Mouse (Mus musculus) thymus, postnatal 25 days (tissue): Measurements from ENCODE around the gene Celsr2.

Experiments used
- DNase-seq: peaks from one replicate; pipeline ENCODE4 v3.0.0; 2022

The Celsr2 gene

DNA sequence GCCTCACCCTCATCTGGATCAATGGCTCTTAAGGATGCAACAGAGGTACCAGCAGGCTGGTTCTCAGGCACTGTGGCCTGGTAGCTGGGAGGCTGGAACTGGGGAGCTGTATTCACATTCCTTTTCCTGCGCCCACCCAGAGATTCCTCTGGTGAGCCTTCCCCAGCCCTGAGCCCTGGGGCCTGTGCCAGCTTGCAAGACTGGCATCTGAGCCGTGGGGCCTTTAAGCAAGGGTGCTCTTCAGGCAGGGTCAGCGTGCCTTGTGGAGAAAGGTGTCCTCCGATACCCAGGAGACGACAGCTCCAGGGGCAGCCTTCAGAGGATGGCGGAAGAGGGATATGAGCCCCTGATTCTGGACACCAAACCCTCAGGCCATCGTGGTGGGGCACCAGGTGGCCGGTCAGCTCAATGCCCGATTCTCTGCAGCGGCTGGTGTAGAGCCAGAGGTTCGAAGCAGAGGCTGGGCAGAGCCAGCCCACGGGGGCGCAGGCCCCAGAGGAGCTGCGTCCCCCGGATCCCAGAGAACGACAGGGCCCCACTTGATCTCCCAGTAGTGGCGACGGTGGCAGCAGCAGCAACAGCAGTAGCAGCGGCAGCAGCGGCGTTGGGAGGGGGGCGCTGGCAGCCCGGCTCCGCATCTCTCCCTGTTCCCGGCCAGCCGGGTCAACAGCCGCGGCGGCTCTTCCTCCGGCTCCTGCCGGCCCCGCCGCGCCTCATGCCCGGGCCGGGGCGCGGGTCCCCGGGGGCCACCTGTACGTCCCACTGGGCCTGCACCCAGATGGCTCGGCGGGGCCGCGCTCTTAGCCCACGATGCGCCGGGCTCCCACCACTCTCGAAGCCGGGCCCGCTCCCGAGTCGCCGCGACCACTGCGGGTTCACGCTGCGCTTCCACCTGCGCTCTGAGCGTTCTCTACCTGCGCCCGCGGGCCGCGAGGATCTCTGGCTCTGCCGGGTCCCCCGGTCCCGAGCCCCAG, at the start of gene Celsr2:
Gene Celsr2 (minus strand): TSS at position 696 of the 974 bp plus-strand sequence.
- DNase-seq: peak; percentile 55

DNA sequence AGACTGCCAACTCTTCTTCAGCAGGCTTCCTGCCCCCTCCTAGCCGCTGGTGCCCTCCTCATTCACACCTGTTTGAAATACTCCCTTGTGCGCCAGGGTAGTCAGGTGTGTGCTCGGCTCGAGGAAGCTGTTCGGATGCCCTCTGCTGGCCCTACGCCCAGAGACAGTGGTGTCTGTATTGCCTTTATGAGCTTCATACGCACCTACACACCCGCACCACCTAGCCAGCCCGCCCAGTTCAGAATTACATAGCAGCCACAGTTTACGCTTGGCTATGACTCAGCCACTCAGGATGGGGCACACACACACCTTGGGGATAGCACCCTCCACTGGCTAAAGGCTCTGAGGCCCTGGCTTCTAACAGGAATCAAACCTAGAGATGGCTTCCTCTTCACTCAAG, 43.5 kb upstream of the Celsr2 start:
- DNase-seq: peak; percentile 65

DNA sequence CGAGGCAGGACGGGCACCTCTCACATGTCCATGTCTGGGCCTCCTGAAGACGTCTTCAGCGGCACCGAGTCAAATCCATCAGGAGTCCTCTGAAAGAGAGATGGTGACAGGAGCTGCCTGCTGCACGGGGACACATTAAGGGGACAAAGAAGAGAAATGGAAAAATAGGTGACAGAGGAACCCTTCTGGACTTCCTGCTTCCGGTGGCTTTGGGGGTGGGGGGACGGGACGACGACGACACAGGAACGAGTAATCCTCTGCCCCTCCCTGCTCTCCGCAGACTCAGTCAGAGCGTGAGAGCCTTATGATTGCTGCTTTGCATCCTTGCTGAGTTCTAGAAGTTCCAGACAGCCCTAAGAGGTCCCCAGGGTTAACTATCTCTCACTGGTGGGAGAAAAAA, 43.0 kb upstream of the Celsr2 start:
- peak; percentile 21 for DNase-seq

DNA sequence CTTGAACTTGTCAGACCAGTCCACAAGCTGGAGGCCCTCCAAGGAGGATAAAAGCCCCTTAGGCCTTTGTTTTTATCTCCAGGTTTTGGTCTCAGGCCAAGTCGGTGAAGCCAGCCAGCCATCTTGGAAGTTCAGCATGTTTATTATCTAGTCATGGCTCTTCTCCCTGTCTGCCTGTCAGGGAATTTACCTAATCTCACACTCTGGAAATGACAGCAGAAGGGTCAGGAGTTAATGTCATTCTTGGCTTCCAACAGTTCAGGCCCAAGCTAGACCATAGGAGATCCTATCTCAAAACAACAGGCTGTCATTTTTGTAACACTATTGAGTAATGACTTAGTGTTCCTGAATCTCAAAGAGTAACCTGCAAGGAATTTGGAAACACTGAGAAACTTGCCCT, 38.8 kb upstream of the Celsr2 start:
- no peak for DNase-seq

DNA sequence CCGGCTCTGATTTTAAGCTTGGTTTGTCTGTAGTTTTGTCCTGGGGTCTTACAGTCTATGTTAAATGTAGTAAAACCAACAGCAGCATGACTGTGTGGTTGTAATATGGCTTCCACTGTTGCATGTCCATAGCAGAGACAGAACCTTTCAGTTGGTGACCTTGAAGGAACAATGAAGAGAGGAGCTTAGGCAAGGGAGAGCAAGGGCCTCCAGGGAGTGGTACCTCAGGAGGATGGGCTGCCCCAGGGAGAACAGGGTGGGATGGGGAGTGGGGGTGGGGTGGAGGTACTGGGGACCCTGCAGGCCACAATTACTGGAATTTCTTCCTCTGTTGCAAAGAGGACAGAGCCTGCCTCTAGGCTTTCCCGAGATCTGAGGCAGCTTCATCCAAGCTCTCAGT, 36.6 kb upstream of the Celsr2 start:
- DNase-seq: no peak

DNA sequence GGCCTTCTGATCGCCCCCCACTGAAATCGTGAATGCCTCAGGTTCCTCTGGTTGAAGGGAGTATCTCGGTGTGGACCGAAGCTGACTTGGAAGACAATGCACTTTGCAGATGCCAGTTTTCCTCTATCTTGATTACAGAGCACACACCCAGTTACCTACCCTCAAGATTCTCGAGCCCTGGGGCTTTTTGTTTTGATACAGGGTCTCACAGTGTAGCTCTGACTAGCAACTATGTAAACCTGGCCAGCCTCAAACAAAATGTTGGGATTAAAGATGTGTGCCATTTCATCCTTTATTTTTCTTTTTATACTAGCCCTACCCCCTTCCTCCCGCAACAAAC, 30.0 kb upstream of the Celsr2 start:
- no peak for DNase-seq

DNA sequence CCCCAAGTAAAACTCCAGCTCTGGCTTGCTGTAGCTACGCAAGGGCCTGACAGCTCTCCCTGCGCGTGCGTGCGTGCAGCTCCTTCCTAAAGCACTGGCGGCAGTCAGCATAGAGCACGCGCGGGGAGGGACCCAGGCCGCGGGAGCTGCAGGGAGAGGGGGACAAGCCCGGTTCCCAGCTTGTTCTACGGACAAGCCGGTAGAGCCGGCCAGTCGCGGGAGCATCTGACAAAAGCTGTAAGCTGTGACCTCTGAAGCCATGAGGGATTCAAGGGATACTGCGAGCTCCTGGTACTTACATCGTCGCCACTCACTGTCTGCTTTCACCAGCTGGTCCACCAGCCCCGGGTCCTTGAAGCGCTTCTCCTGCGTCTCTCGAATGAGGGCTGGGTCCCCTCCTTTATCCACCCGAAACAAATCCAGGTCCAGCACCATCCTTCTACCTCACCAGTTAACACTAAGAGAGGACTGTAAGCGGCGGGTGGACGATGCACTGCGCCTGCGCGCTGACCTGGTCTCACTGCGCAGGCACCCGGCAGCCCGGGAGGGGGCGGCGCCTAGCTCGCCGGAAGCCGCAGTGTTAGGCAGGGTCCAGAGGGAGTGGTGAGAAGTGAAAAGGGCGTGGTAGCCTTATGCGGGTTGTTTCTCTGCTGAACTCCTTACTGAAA, 29.5 kb upstream of the Celsr2 start, which contains the start of gene Sars:
Gene Sars (minus strand): TSS at position 512 of the 668 bp plus-strand sequence.
- DNase-seq: peak; percentile 87

DNA sequence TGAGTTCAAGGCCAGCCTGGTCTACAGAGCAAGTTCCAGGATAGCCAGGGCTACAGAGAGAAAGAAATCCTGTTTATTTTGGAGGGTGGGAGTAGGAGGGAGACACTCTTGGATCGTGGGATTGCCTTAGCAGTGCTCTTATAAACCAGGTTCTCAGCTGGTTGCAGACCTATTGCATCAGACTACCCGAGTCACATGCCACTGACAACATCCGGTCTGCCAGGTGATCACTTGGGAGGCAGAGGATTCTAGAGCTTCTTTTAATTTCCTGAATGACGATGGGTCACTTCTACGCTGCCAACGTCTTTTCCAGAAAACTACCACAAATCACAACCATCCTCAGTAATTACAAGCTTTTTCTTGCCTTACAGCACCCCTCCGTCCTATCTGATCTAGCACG, 28.7 kb upstream of the Celsr2 start:
- peak; percentile 38 for DNase-seq

DNA sequence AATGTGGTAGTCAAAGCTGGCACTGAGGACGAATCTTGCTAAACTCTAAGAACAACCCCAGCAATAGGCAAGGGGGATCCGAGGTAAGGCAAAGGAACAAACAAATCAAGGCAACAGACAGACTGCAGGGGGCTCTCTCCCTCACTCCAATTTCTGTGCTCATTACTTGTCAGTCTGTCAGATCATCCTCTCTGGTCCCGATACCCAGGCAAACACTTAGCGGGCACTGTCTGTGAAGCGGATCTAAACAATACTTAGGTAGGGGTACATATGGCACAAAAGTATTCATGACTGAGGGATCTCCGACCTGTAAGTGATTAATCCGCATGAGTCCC, 21.0 kb upstream of the Celsr2 start:
- DNase-seq: no peak

DNA sequence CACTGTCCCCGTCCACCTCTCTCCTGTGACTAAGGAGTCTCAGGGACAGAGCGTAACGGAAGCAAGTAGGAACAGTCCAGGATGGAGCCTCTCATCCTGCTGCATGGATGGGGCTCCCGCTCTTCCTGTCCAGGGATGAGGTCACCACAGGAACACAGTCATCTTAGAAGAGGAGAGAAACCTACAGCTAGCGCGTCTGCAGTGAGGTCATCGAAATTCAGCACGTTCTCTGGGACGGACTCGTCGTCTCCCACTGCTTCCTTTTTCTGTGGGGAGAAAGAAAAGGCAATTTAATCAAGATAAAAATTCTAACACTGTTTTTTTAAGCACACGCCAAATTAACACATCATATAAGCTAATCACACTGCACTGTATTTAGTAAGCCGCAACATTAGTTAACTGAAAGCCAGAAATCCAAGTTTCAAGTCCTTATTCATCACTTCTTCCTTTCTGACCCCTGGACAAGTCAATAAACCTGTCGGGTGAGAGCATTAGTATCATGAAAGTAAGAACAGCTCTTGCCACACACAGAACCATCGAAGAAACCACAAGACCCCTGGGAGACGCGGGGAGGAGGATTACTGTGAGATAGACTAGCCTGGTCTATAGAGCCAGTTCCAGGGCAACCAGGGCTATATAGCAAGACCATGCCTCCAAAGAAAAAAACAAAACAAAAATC, 20.5 kb upstream of the Celsr2 start:
- DNase-seq: no peak

DNA sequence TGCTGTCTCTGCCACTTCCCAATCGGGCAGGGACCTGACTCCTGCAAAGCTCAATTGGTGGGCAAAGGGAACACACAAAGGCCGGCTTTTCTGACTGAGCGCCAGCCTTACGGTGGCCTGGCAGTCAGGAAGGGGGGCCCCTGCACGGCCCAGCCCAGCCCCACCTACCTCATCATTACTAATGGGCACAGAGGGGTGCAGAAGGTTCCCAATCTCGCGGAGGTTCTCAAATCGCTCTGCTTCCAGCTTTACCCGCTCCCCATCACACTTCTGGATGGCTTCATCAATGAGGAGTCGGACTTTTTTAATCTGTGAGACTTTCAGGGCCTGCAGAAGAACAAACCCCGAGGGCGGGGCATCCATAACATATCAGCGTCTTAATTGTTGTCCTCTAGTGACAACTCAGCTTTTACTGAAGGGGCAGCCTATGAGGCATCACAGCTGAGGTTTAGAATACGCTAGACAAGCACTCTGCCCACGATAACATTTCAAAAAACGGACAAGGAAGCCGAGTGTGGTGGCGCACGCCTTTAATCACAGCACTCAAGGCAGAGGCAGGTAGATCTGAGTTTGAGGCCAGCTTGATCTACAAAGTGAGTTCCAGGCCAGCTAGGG, 18.6 kb upstream of the Celsr2 start:
- no peak for DNase-seq

DNA sequence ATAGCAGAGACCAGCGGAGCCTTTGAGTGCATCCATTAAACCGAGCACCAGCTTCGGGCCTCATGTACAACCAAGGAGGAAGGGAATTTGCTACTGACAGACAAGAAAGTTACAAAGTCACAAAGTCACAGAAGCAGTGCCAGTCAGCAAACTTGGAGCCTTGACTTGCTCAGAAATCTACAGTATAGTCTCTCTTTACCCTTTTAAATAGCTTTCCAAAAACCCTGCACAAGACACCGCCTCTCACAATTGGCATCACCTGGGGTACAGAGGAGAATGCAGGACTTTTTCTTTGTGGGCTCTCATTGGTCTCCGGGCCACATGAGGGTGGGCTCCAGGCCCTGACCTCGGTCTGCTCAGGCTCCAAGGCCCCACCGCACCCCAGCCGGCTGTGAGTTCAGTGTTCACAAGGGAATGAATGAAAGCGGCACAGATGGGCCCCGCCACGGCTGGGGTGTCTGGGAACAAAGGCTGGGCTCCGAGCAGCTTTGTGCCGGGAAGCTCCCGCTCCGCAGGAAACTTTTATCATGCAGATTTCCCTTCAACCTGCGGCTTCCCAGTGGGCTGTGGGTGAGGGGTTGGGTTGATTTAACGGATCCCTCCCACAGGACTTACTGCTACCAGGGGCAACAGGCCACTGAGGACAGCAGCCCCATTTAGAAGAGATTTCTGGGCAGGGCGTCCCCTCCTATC, 18.0 kb upstream of the Celsr2 start:
- DNase-seq: no peak

DNA sequence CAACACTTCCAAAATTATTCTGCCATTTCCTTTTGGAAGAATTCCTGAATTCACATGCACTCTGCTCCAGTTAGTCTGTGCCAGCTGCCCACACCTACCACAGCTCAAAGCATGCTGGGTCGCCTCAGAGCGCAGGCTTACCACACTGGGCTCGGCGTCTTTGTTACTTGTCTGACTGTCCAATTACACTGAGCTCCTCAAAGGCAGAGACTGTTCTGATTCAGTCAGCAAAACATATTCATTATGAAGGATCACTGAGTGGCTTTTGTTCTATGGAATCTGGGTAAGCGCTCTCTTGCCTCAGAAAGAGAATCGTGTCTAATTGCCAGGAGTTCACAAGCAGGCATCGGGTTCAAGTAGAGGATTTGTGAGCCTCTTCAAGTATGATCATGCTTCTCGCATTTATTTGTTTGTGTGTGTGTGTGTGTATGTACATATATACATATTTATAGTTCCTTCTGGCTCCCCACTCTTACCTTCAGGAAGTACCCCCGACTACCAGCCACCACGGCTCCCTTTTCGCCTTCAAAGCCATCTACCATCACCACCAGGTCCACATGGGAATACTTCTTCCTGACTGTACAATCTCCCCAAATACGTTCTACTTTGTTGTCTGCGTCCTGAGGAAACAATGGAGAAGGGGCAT, 17.3 kb upstream of the Celsr2 start:
- DNase-seq: no peak

DNA sequence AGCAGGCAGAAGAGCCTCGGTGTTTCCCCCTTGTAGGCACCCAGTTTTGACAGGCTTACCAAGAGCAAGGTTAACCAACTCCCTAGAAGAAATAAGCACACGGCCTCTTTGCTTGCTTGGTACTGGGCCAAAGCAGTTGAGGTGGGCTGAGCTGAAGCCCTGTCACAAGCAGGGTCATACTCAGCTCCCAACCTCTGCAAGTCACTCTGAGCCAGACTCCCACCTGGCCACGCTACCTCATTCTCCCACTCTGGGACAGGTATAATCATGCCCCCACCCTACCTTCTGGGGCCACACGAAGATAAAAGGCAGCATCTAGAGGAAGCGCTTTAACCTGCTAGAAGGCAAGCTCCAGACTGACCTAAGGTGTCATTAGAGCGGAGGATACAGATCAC, 10.3 kb upstream of the Celsr2 start:
- no peak for DNase-seq

DNA sequence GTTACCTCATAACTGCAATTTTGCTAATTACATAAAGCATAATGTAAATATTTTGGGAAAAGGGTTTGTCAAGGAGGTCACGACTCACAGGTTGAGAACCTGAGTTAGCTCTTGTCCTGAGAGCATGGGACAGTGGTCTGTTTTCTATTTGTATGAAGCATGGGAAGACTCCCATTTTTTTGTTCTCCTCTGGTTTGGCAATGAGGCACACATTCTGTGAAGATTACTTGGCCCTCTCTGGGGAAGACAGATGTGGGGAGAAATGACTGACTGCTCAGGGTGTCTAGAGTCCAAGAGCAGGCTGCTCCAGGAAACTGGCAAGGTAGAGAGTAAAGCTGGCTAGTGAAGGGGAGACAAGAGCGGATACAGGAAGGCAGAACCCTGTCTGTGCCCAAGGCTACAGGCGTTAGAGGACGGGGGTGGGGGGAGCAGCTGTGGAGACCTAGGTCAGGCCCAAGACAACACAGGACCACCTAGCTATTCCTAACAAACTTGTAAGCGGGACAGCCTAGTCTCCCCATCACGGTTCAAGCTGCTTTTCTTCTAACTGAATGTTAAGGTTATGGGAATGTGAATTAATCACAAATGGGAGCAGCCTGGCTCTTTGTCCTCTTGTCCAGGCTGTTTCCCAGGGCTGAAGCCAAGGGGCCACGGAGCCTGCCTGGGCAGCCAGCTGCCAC, 9.7 kb upstream of the Celsr2 start:
- no peak for DNase-seq

DNA sequence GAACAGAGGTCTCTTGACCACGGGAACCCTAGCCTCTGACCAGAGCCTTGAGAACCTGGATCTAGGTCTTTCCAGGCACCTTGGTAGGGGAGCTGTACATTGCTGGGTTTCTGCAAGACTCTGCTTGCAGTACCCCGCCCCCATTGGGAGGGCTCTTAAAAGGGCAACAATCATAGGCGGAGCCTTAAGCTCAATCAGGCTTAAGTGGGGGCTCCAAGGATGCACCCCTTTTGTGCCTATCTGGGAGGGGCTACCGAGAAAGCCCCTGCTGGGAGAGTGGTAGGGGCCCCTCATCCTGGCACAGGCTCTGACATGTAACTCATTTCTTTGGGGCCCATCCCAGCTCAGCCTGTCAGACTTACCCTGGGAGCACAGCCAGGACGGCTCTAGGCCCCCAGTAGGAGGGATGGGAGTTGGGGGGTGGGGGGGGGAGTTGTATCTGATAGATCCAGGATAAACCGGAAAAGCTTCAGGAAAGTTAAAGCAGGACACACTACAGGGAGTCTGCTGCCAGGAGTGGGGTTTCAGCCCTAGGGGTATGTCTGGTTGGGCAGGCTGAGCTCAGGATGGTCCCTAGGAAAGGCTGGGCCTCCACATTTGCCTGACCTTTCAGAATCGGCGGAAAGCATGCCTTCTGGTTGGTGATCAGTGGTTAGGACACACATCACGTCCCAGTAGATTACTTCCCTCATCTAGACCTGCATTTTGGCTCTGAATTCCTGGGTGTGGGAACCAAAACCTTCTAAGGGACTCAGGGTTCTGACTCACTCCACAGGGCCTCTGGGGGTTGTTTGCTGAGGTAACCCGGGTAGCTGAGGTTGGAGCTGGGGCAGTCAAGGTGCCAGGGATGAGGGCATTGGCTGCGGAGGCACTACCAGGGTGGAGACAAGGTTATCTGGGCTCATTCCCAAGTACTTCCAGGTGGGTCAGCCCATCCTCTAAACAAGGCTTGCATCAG, 8.8 kb upstream of the Celsr2 start:
- peak; percentile 50 for DNase-seq

DNA sequence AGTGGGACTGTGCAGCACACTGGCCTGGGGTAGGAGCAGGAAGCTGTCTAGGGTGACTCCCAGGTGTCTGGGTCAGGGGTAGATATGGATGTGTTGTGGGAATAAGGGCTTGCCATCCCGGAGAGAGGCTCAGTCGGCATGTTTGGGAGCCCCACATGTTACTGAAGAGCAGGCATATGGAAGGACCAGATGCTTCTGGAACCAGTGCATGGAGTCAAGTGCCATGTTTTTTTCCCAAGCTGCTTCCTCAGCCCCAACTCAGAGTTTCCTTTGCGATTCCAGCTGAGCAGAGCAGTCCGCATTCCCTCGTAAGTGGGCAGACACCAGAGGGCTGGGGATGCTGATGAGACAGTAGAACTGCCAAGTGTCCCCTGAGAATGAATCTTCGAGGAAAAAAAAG, 7.7 kb upstream of the Celsr2 start:
- DNase-seq: no peak

DNA sequence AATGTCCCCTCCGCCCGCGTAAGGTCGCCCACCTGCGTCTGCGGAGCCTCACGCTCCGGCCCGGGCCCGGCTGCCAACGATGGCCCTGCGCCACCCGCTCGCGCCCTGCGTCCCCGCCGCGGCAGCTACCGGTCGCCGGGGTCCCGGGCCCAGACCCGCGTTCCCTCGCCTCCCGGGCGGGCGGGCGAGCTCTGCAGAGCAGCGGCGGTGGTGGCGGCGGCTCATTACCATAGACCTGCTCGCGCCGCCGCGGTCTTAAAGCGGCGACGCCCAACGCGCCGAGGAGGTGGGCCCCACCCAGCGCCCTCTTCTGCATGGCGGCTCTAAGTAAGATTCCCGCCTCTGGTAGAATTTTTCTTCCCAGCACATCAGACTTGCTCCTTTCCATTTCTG, 475 bp upstream of the Celsr2 start:
- peak; percentile 85 for DNase-seq

DNA sequence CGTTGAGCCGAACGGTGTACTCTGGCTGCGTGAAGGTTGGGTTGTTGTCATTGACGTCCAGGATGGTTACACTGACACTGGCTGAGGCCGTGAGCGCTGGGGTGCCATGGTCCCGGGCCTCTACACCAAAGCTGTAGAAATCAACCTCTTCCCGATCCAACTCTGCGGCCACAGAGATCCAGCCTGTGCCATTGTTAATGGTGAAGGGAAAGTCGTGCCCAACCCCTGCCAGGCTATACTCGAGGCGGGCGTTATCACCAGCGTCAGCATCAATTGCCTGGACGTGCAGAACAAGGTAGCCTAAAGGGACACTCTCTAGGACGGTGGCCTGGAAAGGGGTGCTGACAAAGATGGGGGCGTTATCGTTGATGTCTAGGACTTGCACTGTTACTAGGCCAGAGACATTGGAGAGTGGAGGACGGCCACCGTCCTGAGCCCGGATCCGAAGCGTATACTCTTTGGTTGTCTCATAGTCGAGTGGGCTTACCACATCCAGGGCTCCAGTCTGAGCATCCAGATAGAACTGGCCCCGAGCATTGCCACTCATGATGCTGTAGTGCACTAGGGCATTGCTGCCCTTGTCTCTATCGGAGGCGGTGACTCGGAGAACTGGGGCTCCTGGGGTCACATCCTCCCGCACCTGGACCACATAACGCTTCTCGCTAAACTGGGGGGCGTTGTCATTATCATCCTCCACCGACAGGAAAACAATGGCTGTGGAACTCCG, 1.6 kb downstream of the Celsr2 start:
- DNase-seq: no peak

DNA sequence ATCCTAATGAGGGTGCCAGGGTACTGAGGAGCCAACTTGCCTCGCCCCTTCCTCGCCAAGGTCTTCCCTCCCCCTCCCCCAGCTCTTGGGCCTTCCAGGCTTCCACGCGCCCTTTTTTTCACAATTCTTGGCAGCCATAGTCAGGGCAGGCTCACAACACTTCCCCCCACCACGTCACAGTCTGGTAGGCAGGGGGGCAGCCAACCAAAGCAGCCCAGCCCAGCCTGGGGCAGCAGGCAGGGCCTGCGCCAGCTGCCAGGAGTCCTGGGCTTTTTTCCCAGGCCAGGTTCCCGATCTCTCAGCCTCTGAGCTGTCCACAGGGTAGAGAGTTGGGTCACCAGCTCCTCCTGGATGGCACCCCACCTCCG, 3.6 kb downstream of the Celsr2 start:
- no peak for DNase-seq
